Mouse (Mus musculus): ENCODE measurements around the gene Myl4.

DNA sequence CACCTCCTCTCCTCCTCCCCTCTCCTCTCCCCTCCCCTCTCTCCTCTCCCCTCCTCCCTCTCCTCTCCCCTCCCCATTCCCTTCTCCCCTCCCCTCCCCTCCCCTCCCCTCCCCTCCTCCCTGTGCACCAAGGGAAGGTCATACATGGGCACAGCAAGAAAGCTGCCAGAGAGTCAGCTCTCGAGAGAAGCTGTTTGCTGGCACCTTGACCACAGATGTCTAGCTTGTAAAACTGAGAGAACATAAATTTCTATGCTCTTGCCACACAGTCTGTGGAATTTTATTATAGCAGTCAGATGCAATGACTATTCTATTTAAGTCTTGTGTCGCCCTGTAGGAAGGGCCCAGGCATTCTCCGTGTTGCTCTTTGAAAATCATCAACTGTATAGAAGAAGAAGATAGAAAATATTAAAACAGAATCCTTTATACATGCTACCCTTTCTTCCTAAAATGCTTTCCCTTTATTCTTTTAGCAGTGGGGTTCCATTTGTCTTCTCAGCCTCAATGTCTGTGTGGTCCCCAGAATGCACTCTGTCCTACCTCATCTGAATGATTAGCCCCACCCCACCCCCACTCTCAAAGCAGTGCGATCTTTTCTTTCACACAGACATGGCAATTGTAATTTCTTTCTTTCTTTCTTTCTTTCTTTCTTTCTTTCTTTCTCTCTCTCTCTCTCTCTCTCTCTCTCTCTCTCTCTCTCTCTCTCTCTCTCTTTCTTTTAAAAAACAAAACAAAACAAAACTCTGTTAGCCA, 8.4 kb downstream of the Myl4 start:
- no peak for TF ChIP-seq CTCF (IDR thresholded peaks at IDR 0.05; ENCODE audit: borderline replicate concordance, extremely low read depth, insufficient read depth, insufficient read length)
- no peak for TF ChIP-seq POLR2A (IDR thresholded peaks at IDR 0.05; ENCODE audit: borderline replicate concordance, extremely low read depth, insufficient read depth, insufficient read length, poor library complexity, severe bottlenecking)
